Mouse (Mus musculus) midbrain, embryonic 13.5 days (tissue): Measurements from ENCODE around the gene Pgam2. TPM values are rescaled to one million over a fixed set of nuclear protein-coding genes. Genes with fewer than 3 reads are reported as not detected.
A peak's percentile ranks its signal among the peaks of the same experiment; 100 is the strongest.

Source experiments
- ATAC-seq: fragments of 200-750 bp; cut with Nextera tagmentation; 2 replicates; pipeline ENCODE4 v1.8.0; 2017; ENCODE audit warnings: mild to moderate bottlenecking, moderate TSS enrichment, moderate library complexity
- H3K27ac ChIP-seq: fragments of 300-500 bp; sonication (generic); 2 replicates; pipeline ENCODE4 v1.5.1; 2015; ENCODE audit warnings: inconsistent platforms, mild to moderate bottlenecking, moderate library complexity
- H3K27me3 ChIP-seq: fragments of 300-500 bp; sonication (generic); 2 replicates; pipeline ENCODE4 v1.6.1; 2015; ENCODE audit warnings: mild to moderate bottlenecking, inconsistent platforms
- H3K36me3 ChIP-seq: fragments of 300-500 bp; sonication (generic); 2 replicates; pipeline ENCODE4 v1.6.1; 2015; ENCODE audit warnings: mild to moderate bottlenecking, inconsistent platforms
- H3K4me1 ChIP-seq: fragments of 300-500 bp; sonication (generic); replicated peaks from 2 replicates; pipeline ENCODE4 v1.6.1; 2015; ENCODE audit warnings: inconsistent platforms
- H3K4me2 ChIP-seq: fragments of 300-500 bp; sonication (generic); replicated peaks from 2 replicates; pipeline ENCODE4 v1.6.1; 2015; ENCODE audit warnings: moderate library complexity, mild to moderate bottlenecking, inconsistent platforms
- H3K4me3 ChIP-seq: fragments of 300-500 bp; sonication (generic); replicated peaks from 2 replicates; pipeline ENCODE4 v1.5.1; 2015; ENCODE audit warnings: mild to moderate bottlenecking, inconsistent platforms
- H3K9ac ChIP-seq: fragments of 300-500 bp; sonication (generic); replicated peaks from 2 replicates; pipeline ENCODE4 v1.6.1; 2015; ENCODE audit warnings: mild to moderate bottlenecking, inconsistent platforms
- H3K9me3 ChIP-seq: fragments of 300-500 bp; sonication (generic); 2 replicates; pipeline ENCODE4 v1.6.1; 2016; ENCODE audit warnings: mild to moderate bottlenecking, inconsistent platforms
- WGBS: fragments of 180-500 bp; shearing (Covaris S2); methylation state at CpG from one replicate; pipeline ENCODE4 v1.1.7; 2015; 5-methylcytosine and 5-hydroxymethylcytosine counted together
- polyA plus RNA-seq: library from polyadenylated mRNA; unstranded; fragments of >200 nt; fragmentation: Nextera tagmentation; extraction: Ambion mirVana; gene quantifications from 2 replicates; pipeline ENCODE4 v1.2.1, GENCODE M21; 2015

Gene Pgam2
- polyA plus RNA-seq, 1 experiment from 2014 or later = 2.3 TPM

DNA sequence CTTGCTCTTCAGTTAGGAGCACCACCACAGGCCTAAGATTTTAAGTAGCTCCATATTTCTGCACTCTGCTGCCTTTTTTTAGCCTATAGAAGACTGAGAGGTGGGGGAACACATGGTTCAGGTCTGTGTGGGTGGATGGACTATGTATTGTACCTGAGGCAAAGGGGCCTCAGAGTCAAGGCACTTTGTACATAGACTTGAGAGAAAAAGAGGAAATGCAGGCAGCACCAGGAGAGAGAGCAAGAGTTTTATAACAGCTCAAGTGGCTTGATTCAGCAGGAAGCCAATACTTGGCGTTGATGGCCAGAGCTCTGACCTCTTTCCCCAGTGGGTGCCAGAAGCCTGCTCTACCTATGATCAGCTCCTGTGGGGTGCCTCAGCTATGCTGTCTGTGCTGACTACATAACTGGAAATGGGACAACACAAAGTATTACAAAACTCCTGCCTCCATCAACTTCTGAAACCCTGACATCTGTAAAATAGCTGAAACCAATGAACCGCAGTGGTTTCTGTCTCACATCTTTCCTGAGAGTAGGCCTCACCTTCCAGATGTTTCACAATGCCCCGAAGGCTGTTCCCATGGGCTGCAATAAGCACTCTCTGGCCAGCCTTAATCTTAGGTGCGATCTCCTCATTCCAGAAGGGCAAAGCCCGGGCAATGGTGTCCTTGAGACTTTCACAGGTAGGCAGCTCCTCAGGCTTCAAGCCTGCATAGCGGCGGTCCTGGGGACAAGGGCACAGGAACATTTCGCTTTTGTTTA is 896 bp downstream of the Pgam2 start:
- WGBS = 79% methylated on average over 8 of the region's 8 CpGs
- no peak for ATAC-seq

DNA sequence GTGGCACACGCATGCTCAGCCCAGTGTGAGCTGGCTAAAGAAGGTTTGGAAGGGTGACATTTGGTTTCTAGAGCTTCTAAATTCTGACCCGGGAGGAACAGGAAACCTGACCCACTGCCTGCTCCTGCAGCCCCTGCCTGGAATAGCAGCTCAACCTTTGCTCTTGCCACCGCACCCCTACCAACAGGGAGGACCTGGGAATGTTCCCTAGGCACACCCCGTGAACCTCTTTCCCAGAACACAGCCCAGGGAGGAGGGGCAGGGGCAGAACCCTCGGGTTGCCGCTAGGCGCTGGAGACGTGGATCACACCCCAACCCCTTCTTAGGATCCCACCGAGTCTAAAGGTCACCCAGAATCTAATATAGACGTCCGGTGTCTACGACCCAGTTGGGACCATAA is 1.5 kb downstream of the Pgam2 start:
- WGBS = 76% methylated on average over 12 of the region's 12 CpGs
- ATAC-seq = no peak
- Histone ChIP-seq H3K9me3 (no peaks in the 10 kb centered on the region), H3K27me3 (no peaks in the 10 kb centered on the region), H3K9ac (no peak overlapping the region), H3K27ac (no peak overlapping the region), H3K4me2 (no peak overlapping the region), H3K4me3 (no peak overlapping the region), H3K36me3 (peaks cover 43% of the 10 kb centered on the region), H3K4me1 (peaks cover 10% of the 10 kb centered on the region; the same call in 1 of the 2 replicates)

More for the DNA sequence above, 896 bp downstream of the Pgam2 start:
- peaks cover 10% of the 10 kb centered on the region; the same call in 1 of the 2 replicates for H3K4me1 ChIP-seq
- H3K4me3 ChIP-seq = no peak overlapping the region
- peaks cover 37% of the 10 kb centered on the region for H3K36me3 ChIP-seq
- H3K9ac ChIP-seq = no peak overlapping the region
- H3K27me3 ChIP-seq = no peaks in the 10 kb centered on the region
- H3K27ac ChIP-seq = no peak overlapping the region
- H3K9me3 ChIP-seq = no peaks in the 10 kb centered on the region
- H3K4me2 ChIP-seq = no peak overlapping the region

DNA sequence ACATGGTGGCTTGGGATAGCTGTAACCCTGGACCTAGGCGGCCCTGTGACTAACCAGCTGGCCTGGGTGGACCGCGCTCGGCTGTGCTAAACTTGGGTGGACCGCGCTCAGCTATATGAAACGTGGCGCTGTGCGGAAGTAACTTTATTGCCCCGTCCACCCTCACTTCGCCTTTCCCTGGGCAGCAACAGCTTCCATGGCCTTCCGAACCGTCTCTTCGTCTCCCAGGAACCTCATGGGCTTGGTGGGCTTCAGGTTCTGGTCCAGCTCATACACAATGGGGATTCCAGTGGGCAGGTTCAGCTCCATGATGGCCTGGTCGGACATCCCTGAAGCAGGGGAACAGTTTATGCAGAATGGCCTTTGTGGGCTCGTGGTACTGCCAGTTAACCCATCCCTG is 2.0 kb downstream of the Pgam2 start:
- H3K4me1 ChIP-seq = peaks cover 10% of the 10 kb centered on the region; the same call in 1 of the 2 replicates
- H3K36me3 ChIP-seq = peaks cover 48% of the 10 kb centered on the region
- H3K9me3 ChIP-seq = no peaks in the 10 kb centered on the region
- no peak overlapping the region for H3K27ac ChIP-seq
- no peak for ATAC-seq
- no peaks in the 10 kb centered on the region for H3K27me3 ChIP-seq
- H3K4me3 ChIP-seq = no peak overlapping the region
- WGBS = 93% methylated on average over 16 of the region's 16 CpGs
- no peak overlapping the region for H3K9ac ChIP-seq
- no peak overlapping the region for H3K4me2 ChIP-seq

DNA sequence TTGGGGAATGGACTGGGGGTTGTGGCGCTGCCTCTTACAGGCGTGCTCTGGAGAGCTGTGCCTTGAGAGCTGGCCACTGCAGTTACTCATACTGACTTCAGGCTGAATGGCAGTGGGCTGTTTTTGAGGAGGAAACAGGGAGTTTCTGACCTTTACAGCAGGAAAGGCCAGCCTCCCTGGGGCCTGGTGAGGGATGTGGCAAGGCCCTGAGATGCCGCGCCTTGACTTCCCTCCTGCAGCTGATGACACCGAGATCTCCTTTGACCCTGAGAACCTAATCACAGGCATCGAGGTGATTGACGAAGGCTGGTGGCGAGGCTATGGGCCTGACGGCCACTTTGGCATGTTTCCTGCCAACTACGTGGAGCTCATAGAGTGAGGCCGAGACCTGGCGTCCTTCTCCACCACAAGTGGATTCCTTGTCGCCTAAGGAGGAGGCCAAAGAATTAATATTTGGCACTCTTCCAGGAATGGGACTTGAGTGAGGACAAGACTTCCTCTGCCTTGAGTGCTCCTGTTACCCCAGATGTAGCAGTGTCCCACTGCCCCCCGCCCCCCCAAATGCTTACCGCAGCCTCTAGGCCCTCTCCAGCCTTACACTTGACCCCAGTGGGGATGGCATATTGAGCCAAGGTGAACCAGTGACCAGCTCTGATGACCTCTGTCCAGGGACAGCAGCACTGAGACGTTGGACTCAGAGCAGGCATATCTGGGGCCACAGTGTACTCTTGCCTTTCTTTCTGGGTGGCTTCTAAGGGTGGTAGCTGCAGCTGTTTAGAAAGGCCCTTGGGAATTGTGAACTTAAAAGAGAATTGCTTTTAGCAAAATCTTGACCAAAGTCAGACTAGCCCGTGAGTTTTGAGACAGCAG is 3.7 kb downstream of the Pgam2 start:
- peaks cover 65% of the 10 kb centered on the region for H3K36me3 ChIP-seq
- H3K4me1 ChIP-seq = peaks cover 10% of the 10 kb centered on the region; the same call in 1 of the 2 replicates
- no peak overlapping the region for H3K4me2 ChIP-seq
- no peak overlapping the region for H3K4me3 ChIP-seq
- no peak for ATAC-seq
- 90% methylated on average over 17 of the region's 17 CpGs for WGBS
- no peaks in the 10 kb centered on the region for H3K27me3 ChIP-seq
- H3K9ac ChIP-seq = no peak overlapping the region
- H3K27ac ChIP-seq = no peak overlapping the region
- no peaks in the 10 kb centered on the region for H3K9me3 ChIP-seq

DNA sequence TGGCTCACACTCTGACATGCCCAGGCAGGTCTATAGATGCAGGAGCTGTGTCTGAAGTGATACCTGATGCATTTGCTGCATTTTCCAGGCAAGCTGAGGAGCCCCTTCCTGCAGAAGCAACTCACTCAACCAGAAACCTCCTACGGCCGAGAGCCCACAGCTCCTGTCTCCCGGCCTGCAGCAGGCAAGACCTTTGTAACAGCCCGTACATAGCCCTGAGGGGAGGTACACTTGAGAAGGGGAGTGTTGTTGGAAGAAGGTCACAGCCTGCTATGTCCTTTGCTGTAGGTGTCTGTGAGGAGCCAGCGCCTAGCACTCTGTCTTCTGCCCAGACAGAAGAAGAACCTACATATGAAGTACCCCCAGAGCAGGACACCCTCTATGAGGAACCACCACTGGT is 5.6 kb downstream of the Pgam2 start:
- WGBS = 93% methylated on average over 5 of the region's 5 CpGs
- no peak overlapping the region for H3K27ac ChIP-seq
- no peak overlapping the region for H3K4me3 ChIP-seq
- ATAC-seq = no peak
- H3K9ac ChIP-seq = no peak overlapping the region
- H3K27me3 ChIP-seq = no peaks in the 10 kb centered on the region
- peaks cover 82% of the 10 kb centered on the region for H3K36me3 ChIP-seq
- no peak overlapping the region for H3K4me2 ChIP-seq
- 0 out of 2 replicates have a peak, but pooled peaks cover under 1% of the 10 kb centered on the region for H3K4me1 ChIP-seq
- no peaks in the 10 kb centered on the region for H3K9me3 ChIP-seq

DNA sequence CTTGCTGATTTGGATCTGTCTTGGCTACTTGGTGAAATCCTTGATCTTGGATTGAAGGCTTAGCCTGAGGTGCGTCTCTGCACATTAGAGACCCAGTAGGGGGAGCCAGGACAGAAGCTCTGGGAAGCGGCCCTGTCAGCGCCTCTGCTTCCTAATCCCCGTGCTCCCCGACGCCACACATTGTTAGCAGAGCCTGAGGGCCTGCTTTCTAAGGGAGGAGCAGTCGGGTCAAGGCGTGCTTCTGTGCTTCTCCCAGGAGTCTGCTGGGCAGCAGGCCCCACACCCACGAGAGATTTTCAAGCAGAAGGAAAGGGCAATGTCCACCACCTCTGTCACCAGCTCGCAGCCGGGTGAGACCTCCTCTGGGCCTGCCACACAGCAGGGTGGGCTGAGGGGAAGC is 6.2 kb downstream of the Pgam2 start:
- no peak overlapping the region for H3K4me2 ChIP-seq
- no peak overlapping the region for H3K4me3 ChIP-seq
- peaks cover 88% of the 10 kb centered on the region for H3K36me3 ChIP-seq
- H3K27me3 ChIP-seq = no peaks in the 10 kb centered on the region
- no peak for ATAC-seq
- no peak overlapping the region for H3K27ac ChIP-seq
- WGBS = 70% methylated on average over 11 of the region's 11 CpGs
- H3K9me3 ChIP-seq = no peaks in the 10 kb centered on the region
- no peak overlapping the region for H3K9ac ChIP-seq
- no peaks in the 10 kb centered on the region for H3K4me1 ChIP-seq

DNA sequence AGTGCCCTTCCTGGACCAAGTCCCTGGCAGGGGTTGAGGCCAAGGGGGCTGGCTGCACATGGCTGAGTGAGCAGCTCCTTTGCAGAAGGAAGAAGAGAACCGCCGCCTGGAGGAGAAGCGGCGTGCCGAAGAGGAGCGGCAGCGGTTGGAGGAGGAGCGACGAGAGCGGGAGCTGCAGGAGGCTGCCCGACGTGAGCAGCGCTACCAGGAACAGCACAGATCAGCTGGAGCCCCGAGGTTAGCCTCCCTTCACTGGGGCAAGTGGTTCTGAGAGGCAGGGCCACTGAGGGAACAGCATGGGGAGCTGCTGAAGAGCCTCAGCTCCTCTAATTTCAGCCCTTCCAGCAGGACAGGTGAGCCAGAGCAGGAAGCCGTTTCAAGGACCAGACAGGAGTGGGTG is 6.6 kb downstream of the Pgam2 start:
- no peak for ATAC-seq
- Histone ChIP-seq H3K4me1 (no peaks in the 10 kb centered on the region), H3K9ac (no peak overlapping the region), H3K4me3 (no peak overlapping the region), H3K27ac (no peak overlapping the region), H3K27me3 (no peaks in the 10 kb centered on the region), H3K9me3 (no peaks in the 10 kb centered on the region), H3K36me3 (peaks cover 92% of the 10 kb centered on the region), H3K4me2 (no peak overlapping the region)
- 77% methylated on average over 15 of the region's 15 CpGs for WGBS

DNA sequence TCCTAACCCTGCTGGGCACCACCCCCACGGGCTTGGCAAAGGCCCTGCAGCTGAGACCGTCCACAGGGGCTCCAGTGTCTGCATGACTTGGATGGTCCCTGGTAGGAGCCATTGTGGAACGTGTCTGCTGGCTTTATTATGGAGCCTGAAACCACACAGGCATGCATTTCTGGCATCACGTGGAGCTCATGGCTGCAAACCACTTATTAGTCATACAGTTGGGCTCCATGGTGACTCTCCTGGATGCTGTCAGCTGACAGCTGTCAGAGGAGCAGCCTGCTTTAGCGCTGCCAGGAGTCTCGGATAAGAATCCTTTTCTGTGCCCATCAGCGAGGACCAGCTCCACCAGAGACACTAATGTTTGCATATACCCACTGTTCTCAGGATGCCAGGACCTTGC is 7.8 kb downstream of the Pgam2 start:
- no peak for ATAC-seq
- 94% methylated on average over 7 of the region's 7 CpGs for WGBS
- H3K27ac ChIP-seq = no peak overlapping the region

DNA sequence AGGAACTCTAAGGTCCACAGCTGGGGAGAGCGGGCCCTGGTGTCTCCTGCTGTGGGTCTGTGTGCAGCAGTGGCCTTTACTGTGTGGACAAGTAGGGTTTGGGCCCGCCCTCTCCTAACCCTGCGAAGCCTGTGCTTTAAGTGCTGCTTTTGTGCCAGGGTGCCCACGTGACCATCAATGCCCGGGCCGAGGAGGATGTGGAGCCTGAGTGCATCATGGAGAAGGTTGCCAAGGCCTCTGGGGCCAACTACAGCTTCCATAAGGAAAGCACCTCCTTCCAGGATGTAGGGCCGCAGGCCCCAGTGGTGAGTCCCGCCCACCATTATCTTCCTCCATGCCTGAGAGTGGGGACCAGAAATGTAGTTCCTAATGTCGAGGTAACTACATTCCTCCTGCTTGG is 8.2 kb downstream of the Pgam2 start:
- H3K4me2 ChIP-seq = no peak overlapping the region
- 91% methylated on average over 9 of the region's 9 CpGs for WGBS
- H3K9me3 ChIP-seq = no peaks in the 10 kb centered on the region
- no peak for ATAC-seq
- peaks cover 89% of the 10 kb centered on the region for H3K36me3 ChIP-seq
- peaks cover 3% of the 10 kb centered on the region; the same call in 1 of the 2 replicates for H3K4me1 ChIP-seq
- H3K9ac ChIP-seq = no peak overlapping the region
- no peak overlapping the region for H3K4me3 ChIP-seq
- no peak overlapping the region for H3K27ac ChIP-seq
- no peaks in the 10 kb centered on the region for H3K27me3 ChIP-seq

More for the DNA sequence above, 7.8 kb downstream of the Pgam2 start:
- Histone ChIP-seq H3K4me1 (0 out of 2 replicates have a peak, but pooled peaks cover 3% of the 10 kb centered on the region), H3K9me3 (no peaks in the 10 kb centered on the region), H3K27me3 (no peaks in the 10 kb centered on the region), H3K36me3 (peaks cover 93% of the 10 kb centered on the region), H3K4me3 (no peak overlapping the region), H3K4me2 (no peak overlapping the region), H3K9ac (no peak overlapping the region)

DNA sequence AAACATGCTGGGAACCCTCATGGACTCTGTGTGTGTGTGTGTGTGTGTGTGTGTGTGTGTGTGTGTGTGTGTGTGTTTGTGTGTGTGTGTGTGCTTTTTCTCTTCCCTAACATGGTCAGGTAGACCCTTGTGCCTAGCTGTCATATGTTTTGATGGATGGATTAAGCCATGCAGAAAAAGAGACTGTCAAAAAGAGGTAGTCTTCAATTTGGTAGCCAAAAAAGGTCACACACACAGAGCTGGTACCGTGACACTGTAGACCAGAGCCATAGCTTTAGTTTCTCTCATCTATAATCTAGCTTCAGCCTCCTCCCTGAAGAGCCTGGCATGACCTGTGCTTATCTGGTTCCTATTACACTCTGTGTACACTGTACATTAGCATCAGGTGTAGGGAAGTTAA is 13.1 kb downstream of the Pgam2 start:
- 100% methylated on average over 1 of the region's 1 CpGs for WGBS
- no peak for ATAC-seq

DNA sequence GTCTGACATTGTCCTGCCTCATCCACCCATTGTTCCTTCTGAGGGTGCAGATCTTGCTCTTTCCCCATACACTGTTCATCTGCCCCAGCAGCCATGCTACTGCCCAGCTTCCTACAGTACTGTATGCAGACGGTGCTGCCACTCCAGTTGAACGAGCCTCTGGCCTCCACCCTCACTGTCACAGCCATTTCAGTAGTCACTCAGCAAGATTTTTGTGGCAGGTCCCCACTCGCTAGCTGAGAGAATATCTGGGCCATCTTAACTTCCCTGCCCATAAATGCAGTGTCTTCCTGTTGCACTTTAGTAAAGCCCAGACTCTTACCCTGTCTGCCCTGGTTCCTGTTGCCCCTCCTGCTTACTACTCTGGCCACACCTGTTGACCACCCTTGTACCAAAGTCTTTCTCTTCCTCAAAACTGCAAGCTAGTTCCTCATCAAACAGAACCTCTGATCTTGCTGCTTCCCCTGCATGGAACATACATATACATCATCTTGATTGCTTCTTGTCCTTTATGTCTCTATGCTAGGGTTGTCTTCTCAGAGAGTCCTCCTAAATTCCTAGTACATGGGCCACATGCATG is 13.7 kb downstream of the Pgam2 start:
- ATAC-seq = no peak
- H3K4me1 ChIP-seq = peaks cover 30% of the 10 kb centered on the region
- H3K9ac ChIP-seq = peak overlapping the region; percentile 93; the same call in 1 of the 2 replicates
- no peaks in the 10 kb centered on the region for H3K9me3 ChIP-seq
- WGBS = 94% methylated on average over 3 of the region's 3 CpGs
- H3K27me3 ChIP-seq = no peaks in the 10 kb centered on the region
- H3K4me2 ChIP-seq = peak overlapping the region; percentile 93
- H3K36me3 ChIP-seq = peaks cover 36% of the 10 kb centered on the region
- H3K27ac ChIP-seq = no peak overlapping the region
- H3K4me3 ChIP-seq = peak overlapping the region; percentile 87

More for the DNA sequence above, 13.1 kb downstream of the Pgam2 start:
- H3K27me3 ChIP-seq = no peaks in the 10 kb centered on the region
- no peak overlapping the region for H3K4me3 ChIP-seq
- no peak overlapping the region for H3K9ac ChIP-seq
- H3K27ac ChIP-seq = no peak overlapping the region
- peaks cover 30% of the 10 kb centered on the region for H3K4me1 ChIP-seq
- H3K36me3 ChIP-seq = peaks cover 42% of the 10 kb centered on the region
- no peaks in the 10 kb centered on the region for H3K9me3 ChIP-seq
- no peak overlapping the region for H3K4me2 ChIP-seq
